Comparison of ENCODE assay signal across 9 mouse cellular contexts in genomic region chr2:43989850-43990249, GRCm38 (mm10).
DNase-seq lines count a peak whose midpoint lies in the region; ATAC-seq and TF ChIP-seq lines count a peak whose summit lies in the region.
"Had no signal": no experiment of that assay in that cellular context is flagged by ENCODE, and none has a peak within 500 bp of the region (broad histone marks: within the 10 kb centered on the region; RNA-seq: fewer than 3 reads in every experiment).

No protein-coding gene starts in this region.

- peak; percentile 99 for DNase-seq in cerebellum, adult 11-12 months
- DNase-seq in layer of hippocampus, adult 18-20 months (ENCODE audit: low spot score in 2 of 2) = peak; percentile 38 to 45
- no peak for DNase-seq in liver
- no peak for DNase-seq in spleen, postnatal 4 days (ENCODE audit: low spot score in 2 of 2)
- no peak for DNase-seq in neural tube, embryonic 10.5 days (ENCODE audit: extremely low spot score, low spot score)
- no peak for DNase-seq in adrenal gland, postnatal 14 days

- WGBS in midbrain, embryonic 16.5 days = 44% methylated on average over 5 of the region's 5 CpGs

- H3K9ac ChIP-seq in midbrain, embryonic 16.5 days (ENCODE audit: low read depth, low read length) = no peak overlapping the region
- H3K9ac ChIP-seq: liver, embryonic 15.5 days had no signal

- H3K9me3 ChIP-seq in midbrain, embryonic 16.5 days (replicated peaks; ENCODE audit: control insufficient read depth, low read length, poor library complexity, severe bottlenecking) = no peaks in the 10 kb centered on the region
- H3K9me3 ChIP-seq: liver, embryonic 15.5 days had no signal

- H3K27me3 ChIP-seq in midbrain, embryonic 16.5 days (ENCODE audit: control insufficient read depth, insufficient read depth, low read depth, low read length) = no peaks in the 10 kb centered on the region
- H3K27me3 ChIP-seq: liver, embryonic 15.5 days had no signal

- ATAC-seq in midbrain, embryonic 16.5 days = peak; percentile 84

- no peak overlapping the region for H3K4me2 ChIP-seq in midbrain, embryonic 16.5 days (ENCODE audit: low read length)
- H3K4me2 ChIP-seq: liver, embryonic 15.5 days had no signal

- TF ChIP-seq CTCF in cortical plate, adult 2 months (IDR thresholded peaks at IDR 0.05; ENCODE audit: extremely low read depth, insufficient read depth, low read length) = no peak

- 0 out of 2 replicates have a peak overlapping the region, but pooled peaks have one; percentile 8 for H3K27ac ChIP-seq in cortical plate, adult 2 months (ENCODE audit: insufficient read depth, low read length)
- peak overlapping the region; percentile 61; the same call in 1 of the 2 replicates for H3K27ac ChIP-seq in midbrain, embryonic 16.5 days (ENCODE audit: low read length)
- H3K27ac ChIP-seq: liver, embryonic 15.5 days had no signal

- no peak for TF ChIP-seq POLR2A in cortical plate, adult 2 months (IDR thresholded peaks at IDR 0.05; ENCODE audit: extremely low read depth, insufficient read depth, low read length)

- H3K36me3 ChIP-seq in midbrain, embryonic 16.5 days (ENCODE audit: control insufficient read depth, insufficient read depth, low read length) = no peaks in the 10 kb centered on the region
- H3K36me3 ChIP-seq: liver, embryonic 15.5 days had no signal

- no peaks in the 10 kb centered on the region; the same call in 1 of the 2 replicates for H3K4me1 ChIP-seq in cortical plate, adult 2 months (ENCODE audit: control insufficient read depth, insufficient read depth, low read length)
- H3K4me1 ChIP-seq in midbrain, embryonic 16.5 days (ENCODE audit: control insufficient read depth, insufficient read depth, low read length) = peaks cover 3% of the 10 kb centered on the region
- H3K4me1 ChIP-seq: liver, embryonic 15.5 days had no signal

- no peak overlapping the region for H3K4me3 ChIP-seq in cortical plate, adult 2 months (ENCODE audit: insufficient read depth, low read length)
- H3K4me3 ChIP-seq in midbrain, embryonic 16.5 days (ENCODE audit: low read depth, low read length) = no peak overlapping the region
- H3K4me3 ChIP-seq: liver, embryonic 15.5 days had no signal

Comparison
In these comparisons a context has a peak if more than half of its experiments do, and no peak if none do; other contexts are left out.
1. DNase-seq: peak in cerebellum, adult 11-12 months (single experiment) and layer of hippocampus, adult 18-20 months (2 of 2); none in liver (single experiment), spleen, postnatal 4 days (0 of 2), neural tube, embryonic 10.5 days (single experiment) and adrenal gland, postnatal 14 days (single experiment).